Mouse (Mus musculus) kidney, postnatal 0 days (tissue): ENCODE results near the gene Pard6b. TPM values are rescaled to one million over a fixed set of nuclear protein-coding genes. Genes with fewer than 3 reads are reported as not detected.

Experiments
- ATAC-seq: fragments of 200-750 bp; cut with Nextera tagmentation; replicated peaks from 2 replicates; pipeline ENCODE4 v1.8.0; 2017; ENCODE audit warnings: low read depth, moderate number of reproducible peaks, moderate TSS enrichment, moderate library complexity; ENCODE audit not compliant: low FRiP score
- DNase-seq: peaks from one replicate; pipeline ENCODE4 v3.0.0-alpha.2; 2016; ENCODE audit warnings: low spot score
- H3K27ac ChIP-seq: fragments of 300-500 bp; sonication (generic); 2 replicates; pipeline ENCODE4 v1.5.1; 2014; ENCODE audit warnings: mild to moderate bottlenecking
- H3K27me3 ChIP-seq: fragments of 300-500 bp; sonication (generic); 2 replicates; pipeline ENCODE4 v1.6.1; 2014; ENCODE audit warnings: low read length, mixed read lengths; ENCODE audit not compliant: insufficient read depth
- H3K36me3 ChIP-seq: fragments of 300-500 bp; sonication (generic); 2 replicates; pipeline ENCODE4 v1.6.1; 2014; ENCODE audit warnings: low read length, mixed read lengths; ENCODE audit not compliant: insufficient read depth
- H3K4me1 ChIP-seq: fragments of 300-500 bp; sonication (generic); replicated peaks from 2 replicates; pipeline ENCODE4 v1.6.1; 2014; ENCODE audit warnings: antibody characterized with exemption, low read length, mixed read lengths; ENCODE audit not compliant: insufficient read depth
- H3K4me2 ChIP-seq: fragments of 300-500 bp; sonication (generic); 2 replicates; pipeline ENCODE4 v1.6.1; 2014; ENCODE audit warnings: mild to moderate bottlenecking, low read length, moderate library complexity, mixed read lengths
- H3K4me3 ChIP-seq: fragments of 300-500 bp; sonication (generic); replicated peaks from 2 replicates; pipeline ENCODE4 v1.5.1; 2014; ENCODE audit warnings: low read depth, low read length
- H3K9ac ChIP-seq: fragments of 300-500 bp; sonication (generic); 2 replicates; pipeline ENCODE4 v1.6.1; 2014; ENCODE audit warnings: low read depth, low read length
- H3K9me3 ChIP-seq: fragments of 300-500 bp; sonication (generic); replicated peaks from 2 replicates; pipeline ENCODE4 v1.6.1; 2016; ENCODE audit warnings: low read length, inconsistent platforms, mixed read lengths
- CTCF ChIP-seq: IDR thresholded peaks from 2 replicates; pipeline ENCODE4 v1.5.1; 2016; ENCODE audit warnings: antibody characterized with exemption, low read depth, mild to moderate bottlenecking, moderate library complexity
- WGBS: fragments of 180-500 bp; shearing (Covaris S2); extraction: QIAGEN DNeasy Blood & Tissue Kit; methylation state at CpG from one replicate; pipeline ENCODE4 v1.1.7; 2014; 5-methylcytosine and 5-hydroxymethylcytosine counted together
- polyA plus RNA-seq: library from polyadenylated mRNA; unstranded; fragments of >200 nt; fragmentation: Nextera tagmentation; extraction: Ambion mirVana; gene quantifications from 2 replicates; pipeline ENCODE4 v1.2.1, GENCODE M21; 2015

Pard6b gene
- polyA plus RNA-seq, 1 experiment from 2014 or later = 28.6 TPM

GRCm38 (mm10) chr2:168111902-168112301, 31.1 kb downstream of the Pard6b start:
- Histone ChIP-seq H3K27ac (no peak overlapping the region), H3K9ac (no peak overlapping the region), H3K4me2 (no peak overlapping the region), H3K9me3 (no peaks in the 10 kb centered on the region), H3K36me3 (no peaks in the 10 kb centered on the region), H3K27me3 (no peaks in the 10 kb centered on the region), H3K4me3 (no peak overlapping the region), H3K4me1 (peaks cover 5% of the 10 kb centered on the region; the same call in 1 of the 2 replicates)
- TF ChIP-seq CTCF = peak; percentile 94
- ATAC-seq = peak; percentile 37; the same call in 1 of the 2 replicates
- WGBS = 12% methylated on average over 7 of the region's 7 CpGs
- peak; percentile 72 for DNase-seq

DNA sequence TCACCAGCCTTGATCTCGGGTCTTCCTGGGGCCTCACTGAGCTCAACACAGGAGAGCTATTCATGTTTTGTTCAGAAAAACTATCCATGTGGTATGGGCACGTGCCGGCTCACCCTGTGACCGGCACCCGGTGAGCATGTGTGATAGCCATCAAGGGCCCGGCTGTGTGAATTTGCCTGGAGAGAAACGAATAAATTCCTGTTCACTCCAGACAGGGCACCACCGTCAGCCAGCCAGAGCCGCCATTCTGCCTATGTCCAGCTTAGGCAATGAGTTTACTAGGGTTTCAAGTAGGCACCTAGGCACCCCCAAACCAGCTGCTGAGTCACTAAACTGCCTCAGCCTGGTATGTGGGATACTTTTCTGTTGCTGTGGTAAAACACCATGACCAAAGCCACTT, 32.5 kb downstream of the Pard6b start:
- H3K9ac ChIP-seq = no peak overlapping the region
- H3K4me3 ChIP-seq = no peak overlapping the region
- 69% methylated on average over 9 of the region's 9 CpGs for WGBS
- no peak for DNase-seq
- peaks cover 8% of the 10 kb centered on the region; the same call in 1 of the 2 replicates for H3K4me1 ChIP-seq
- H3K27me3 ChIP-seq = no peaks in the 10 kb centered on the region
- no peak for TF ChIP-seq CTCF
- H3K27ac ChIP-seq = peak overlapping the region; percentile 76
- no peaks in the 10 kb centered on the region for H3K9me3 ChIP-seq
- H3K36me3 ChIP-seq = no peaks in the 10 kb centered on the region
- peak; percentile 9; the same call in 1 of the 2 replicates for ATAC-seq
- no peak overlapping the region for H3K4me2 ChIP-seq

DNA sequence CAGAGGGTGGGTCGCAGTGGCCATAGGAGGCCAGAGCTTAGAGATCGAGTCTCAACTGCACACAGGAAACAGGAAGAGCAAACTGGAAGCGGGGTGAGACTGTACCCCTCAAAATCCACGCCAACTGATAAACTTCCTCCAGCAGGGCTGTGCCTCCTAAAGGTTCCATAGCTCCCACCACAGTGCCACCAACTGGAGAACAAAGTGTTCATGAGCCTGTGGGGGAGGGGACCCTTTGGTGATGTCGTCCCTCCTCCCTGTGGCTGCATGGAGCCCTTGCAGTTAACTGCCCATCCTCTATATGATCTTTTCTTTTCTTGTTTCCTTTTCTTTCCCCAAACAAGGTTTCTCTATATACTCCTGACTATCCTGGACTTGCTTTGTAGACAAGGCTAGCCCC, 32.9 kb downstream of the Pard6b start:
- no peak for DNase-seq
- H3K4me1 ChIP-seq = peaks cover 8% of the 10 kb centered on the region; the same call in 1 of the 2 replicates
- H3K9ac ChIP-seq = no peak overlapping the region
- no peak overlapping the region for H3K4me3 ChIP-seq
- peak; percentile 40 for TF ChIP-seq CTCF
- WGBS = 71% methylated on average over 5 of the region's 5 CpGs
- H3K9me3 ChIP-seq = no peaks in the 10 kb centered on the region
- no peak overlapping the region for H3K4me2 ChIP-seq
- no peaks in the 10 kb centered on the region for H3K36me3 ChIP-seq
- H3K27me3 ChIP-seq = no peaks in the 10 kb centered on the region
- ATAC-seq = no peak
- H3K27ac ChIP-seq = peak overlapping the region; percentile 76

GRCm38 (mm10) chr2:168114699-168115350, 34.0 kb downstream of the Pard6b start:
- H3K4me2 ChIP-seq = no peak overlapping the region
- H3K4me1 ChIP-seq = peaks cover 8% of the 10 kb centered on the region; the same call in 1 of the 2 replicates
- 20% methylated on average over 17 of the region's 17 CpGs for WGBS
- no peak overlapping the region for H3K9ac ChIP-seq
- DNase-seq (peak; percentile 96), ATAC-seq (peak; percentile 80)
- TF ChIP-seq CTCF = peak; percentile 81
- no peaks in the 10 kb centered on the region for H3K36me3 ChIP-seq
- H3K9me3 ChIP-seq = no peaks in the 10 kb centered on the region
- H3K4me3 ChIP-seq = no peak overlapping the region
- H3K27me3 ChIP-seq = no peaks in the 10 kb centered on the region
- peak overlapping the region; percentile 76 for H3K27ac ChIP-seq

GRCm38 (mm10) chr2:168115826-168116225, 35.0 kb downstream of the Pard6b start:
- no peak for TF ChIP-seq CTCF
- ATAC-seq = no peak
- Histone ChIP-seq H3K27ac (no peak overlapping the region), H3K4me3 (no peak overlapping the region), H3K9me3 (no peaks in the 10 kb centered on the region), H3K4me1 (peaks cover 8% of the 10 kb centered on the region; the same call in 1 of the 2 replicates), H3K27me3 (no peaks in the 10 kb centered on the region), H3K4me2 (no peak overlapping the region), H3K36me3 (no peaks in the 10 kb centered on the region), H3K9ac (no peak overlapping the region)
- no peak for DNase-seq
- 86% methylated on average over 3 of the region's 3 CpGs for WGBS

DNA sequence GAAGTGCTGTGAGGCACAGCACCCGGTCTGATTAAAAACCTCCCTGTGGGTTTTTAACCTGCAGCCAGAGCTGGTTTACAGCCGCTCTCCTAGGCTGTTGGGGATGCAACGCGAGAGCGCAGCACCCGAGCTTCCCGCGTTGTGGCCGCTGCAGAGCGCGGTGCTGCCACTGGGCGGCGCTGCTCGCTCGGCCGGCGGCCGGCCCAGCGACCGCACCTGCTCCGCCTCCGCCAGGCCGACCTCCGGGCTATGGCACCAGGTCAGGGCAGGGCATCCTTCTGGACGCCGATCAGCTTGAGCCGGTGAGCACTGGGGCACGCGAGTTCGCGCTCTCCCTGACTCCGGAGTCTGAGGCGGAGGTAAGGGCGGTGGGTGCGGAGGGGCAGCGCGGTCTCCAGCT, 36.3 kb downstream of the Pard6b start:
- Histone ChIP-seq H3K27ac (no peak overlapping the region), H3K9ac (peak overlapping the region; percentile 54), H3K36me3 (no peaks in the 10 kb centered on the region), H3K27me3 (no peaks in the 10 kb centered on the region), H3K9me3 (no peaks in the 10 kb centered on the region), H3K4me3 (peak overlapping the region; percentile 34), H3K4me1 (peaks cover 8% of the 10 kb centered on the region; the same call in 1 of the 2 replicates), H3K4me2 (peak overlapping the region; percentile 67)
- DNase-seq = peak; percentile 72
- WGBS = 2% methylated on average over 37 of the region's 37 CpGs
- peak; percentile 72 for TF ChIP-seq CTCF
- ATAC-seq = peak; percentile 43
